ENCODE assay signal across 17 mouse cellular contexts in the genomic region with DNA sequence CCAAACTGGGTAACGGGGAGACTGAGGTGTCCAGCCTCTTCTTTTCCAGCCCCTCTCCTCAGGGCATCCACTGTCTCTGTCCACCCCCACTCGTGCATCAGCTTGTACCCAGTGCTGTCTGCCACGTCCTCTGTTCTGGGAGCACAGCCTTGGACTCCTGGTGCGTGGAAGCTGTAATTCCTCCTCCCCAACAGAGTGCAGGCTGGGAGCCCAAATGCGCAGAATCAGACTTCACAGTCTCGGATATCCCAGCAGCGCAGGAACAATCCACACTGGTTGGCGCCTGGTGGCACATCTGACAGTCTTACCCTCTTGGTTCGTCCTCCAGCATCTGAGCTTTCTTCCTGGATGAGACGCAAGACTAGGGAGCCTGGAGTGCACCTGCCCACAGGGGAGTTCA.
DNase-seq lines count a peak whose midpoint lies in the region; ATAC-seq lines count a peak whose summit lies in the region.
"Had no signal": no experiment of that assay in that cellular context is flagged by ENCODE, and none has a peak within 500 bp of the region (broad histone marks: within the 10 kb centered on the region; RNA-seq: fewer than 3 reads in every experiment).

No protein-coding gene starts in this region.

- no peak overlapping the region for H3K4me3 ChIP-seq in hindbrain, embryonic 10.5 days
- no peak overlapping the region for H3K4me3 ChIP-seq in hindbrain, embryonic 14.5 days (replicated peaks; ENCODE audit: low read length)
- peak overlapping the region; percentile 50 for H3K4me3 ChIP-seq in megakaryocyte, embryonic 14.5 days (replicated peaks)
- H3K4me3 ChIP-seq in limb, embryonic 11.5 days (ENCODE audit: low read depth, low read length), result no peak overlapping the region
- H3K4me3 ChIP-seq: heart, adult 2 months; limb, embryonic 15.5 days; midbrain, embryonic 12.5 days had no signal

- no peak for DNase-seq in hindbrain, embryonic 10.5 days (ENCODE audit: low spot score)
- DNase-seq in hindbrain, embryonic 14.5 days (ENCODE audit: low spot score), result no peak
- DNase-seq in ZHBTc4 (ENCODE audit: low read depth, low spot score), result peak; percentile 51
- no peak for DNase-seq in limb, embryonic 11.5 days (ENCODE audit: low spot score)
- DNase-seq in MN1 (ENCODE audit: low spot score), result no peak
- DNase-seq: adrenal gland, adult 2 months; cerebellum, adult 11-12 months; gastrocnemius, postnatal 14 days; heart, adult 2 months; heart, postnatal 14 days; kidney, adult 2 months; liver, postnatal 0 days had no signal

- no peak overlapping the region for H3K9ac ChIP-seq in hindbrain, embryonic 14.5 days
- H3K9ac ChIP-seq in limb, embryonic 11.5 days (ENCODE audit: low read length), result peak overlapping the region; percentile 17; the same call in 1 of the 2 replicates
- H3K9ac ChIP-seq: limb, embryonic 15.5 days; liver, postnatal 0 days; midbrain, embryonic 12.5 days had no signal

- peak overlapping the region; percentile 60; the same call in 1 of the 2 replicates for H3K27ac ChIP-seq in hindbrain, embryonic 10.5 days
- H3K27ac ChIP-seq in hindbrain, embryonic 14.5 days, result no peak overlapping the region
- H3K27ac ChIP-seq in limb, embryonic 11.5 days (replicated peaks; ENCODE audit: low read depth, low read length), result no peak overlapping the region
- H3K27ac ChIP-seq: heart, adult 2 months; limb, embryonic 15.5 days; midbrain, embryonic 12.5 days had no signal

- no peak overlapping the region for H3K4me2 ChIP-seq in hindbrain, embryonic 14.5 days (replicated peaks)
- H3K4me2 ChIP-seq in limb, embryonic 11.5 days (ENCODE audit: low read depth, severe bottlenecking), result no peak overlapping the region
- H3K4me2 ChIP-seq: limb, embryonic 15.5 days; midbrain, embryonic 12.5 days had no signal

- no peaks in the 10 kb centered on the region for H3K36me3 ChIP-seq in hindbrain, embryonic 10.5 days
- H3K36me3 ChIP-seq in hindbrain, embryonic 14.5 days (replicated peaks; ENCODE audit: control insufficient read depth, insufficient read depth), result no peaks in the 10 kb centered on the region
- no peaks in the 10 kb centered on the region for H3K36me3 ChIP-seq in megakaryocyte, embryonic 14.5 days (replicated peaks; ENCODE audit: low read length)
- H3K36me3 ChIP-seq in limb, embryonic 11.5 days (ENCODE audit: control insufficient read depth, insufficient read depth, low read length), result no peaks in the 10 kb centered on the region
- H3K36me3 ChIP-seq: G1E; limb, embryonic 15.5 days; midbrain, embryonic 12.5 days had no signal

- H3K4me1 ChIP-seq in hindbrain, embryonic 10.5 days (replicated peaks), result peaks cover 27% of the 10 kb centered on the region
- no peaks in the 10 kb centered on the region for H3K4me1 ChIP-seq in hindbrain, embryonic 14.5 days (replicated peaks; ENCODE audit: control insufficient read depth, insufficient read depth, low read length)
- H3K4me1 ChIP-seq in megakaryocyte, embryonic 14.5 days, result peaks cover 9% of the 10 kb centered on the region; the same call in 1 of the 2 replicates
- H3K4me1 ChIP-seq in limb, embryonic 11.5 days (ENCODE audit: control insufficient read depth, insufficient read depth, low read length), result no peaks in the 10 kb centered on the region

- H3K27me3 ChIP-seq in hindbrain, embryonic 10.5 days (ENCODE audit: insufficient read depth, poor library complexity, severe bottlenecking), result no peaks in the 10 kb centered on the region
- H3K27me3 ChIP-seq in hindbrain, embryonic 14.5 days (ENCODE audit: control insufficient read depth, insufficient read depth, low read length), result no peaks in the 10 kb centered on the region
- peaks cover 7% of the 10 kb centered on the region for H3K27me3 ChIP-seq in megakaryocyte, embryonic 14.5 days (replicated peaks)
- H3K27me3 ChIP-seq in limb, embryonic 11.5 days (ENCODE audit: control insufficient read depth, insufficient read depth, low read length), result no peaks in the 10 kb centered on the region
- H3K27me3 ChIP-seq: limb, embryonic 15.5 days had no signal

- no peak for ATAC-seq in hindbrain, embryonic 14.5 days (ENCODE audit: low FRiP score)
- ATAC-seq in megakaryocyte, adult 5-6 weeks (ENCODE audit: poor library complexity, severe bottlenecking), result no peak
- ATAC-seq in limb, embryonic 11.5 days (ENCODE audit: insufficient number of reproducible peaks, low FRiP score, low TSS enrichment, low read depth), result no peak
- ATAC-seq: liver, postnatal 0 days had no signal

- no peaks in the 10 kb centered on the region for H3K9me3 ChIP-seq in hindbrain, embryonic 10.5 days
- H3K9me3 ChIP-seq in hindbrain, embryonic 14.5 days (ENCODE audit: control insufficient read depth, low read length), result no peaks in the 10 kb centered on the region
- H3K9me3 ChIP-seq in megakaryocyte, embryonic 14.5 days, result peaks cover 29% of the 10 kb centered on the region
- H3K9me3 ChIP-seq in limb, embryonic 11.5 days (ENCODE audit: control insufficient read depth, low read length), result no peaks in the 10 kb centered on the region
- H3K9me3 ChIP-seq: limb, embryonic 15.5 days; midbrain, embryonic 12.5 days had no signal

- 69% methylated on average over 10 of the region's 10 CpGs for WGBS in hindbrain, embryonic 10.5 days
- WGBS in hindbrain, embryonic 14.5 days, result 62% methylated on average over 10 of the region's 10 CpGs
- 74% methylated on average over 10 of the region's 10 CpGs for WGBS in limb, embryonic 11.5 days
